Mouse (Mus musculus) layer of hippocampus, postnatal 36 days (tissue): ENCODE results near the gene Ghdc. TPM values are rescaled to one million over a fixed set of nuclear protein-coding genes. Genes with fewer than 3 reads are reported as not detected.

ENCODE experiments used
- DNase-seq, 2 experiments: peaks; one replicate each; pipeline ENCODE4 v3.0.0; 2022
- total RNA-seq, 2 experiments: library from RNA; stranded (reverse); gene quantifications; 2 replicates each; pipeline ENCODE4 v1.2.3; 2021

Gene Ghdc
- total RNA-seq, 2 experiments from 2014 or later, result 6.2 to 9.9 TPM

- no peak for DNase-seq
These were observed 11.2 kb upstream of the Ghdc start for GRCm38 (mm10) chr11:100781763-100782475.

- DNase-seq, result no peak
These were observed 9.5 kb upstream of the Ghdc start for GRCm38 (mm10) chr11:100780247-100780646.

GRCm38 (mm10) chr11:100778069-100778468 lies 7.3 kb upstream of the Ghdc start:
- no peak for DNase-seq

- DNase-seq, result no peak
These were observed 5.2 kb upstream of the Ghdc start for GRCm38 (mm10) chr11:100775921-100776320.

- DNase-seq, result no peak
These were observed 3.5 kb upstream of the Ghdc start for GRCm38 (mm10) chr11:100774261-100774660.

GRCm38 (mm10) chr11:100769980-100770379 lies 777 bp downstream of the Ghdc start:
- no peak for DNase-seq

- DNase-seq, result no peak
These were observed 2.9 kb downstream of the Ghdc start for GRCm38 (mm10) chr11:100767871-100768270.

GRCm38 (mm10) chr11:100766726-100767125 lies 4.0 kb downstream of the Ghdc start:
- DNase-seq, result no peak

GRCm38 (mm10) chr11:100762831-100763230 lies 7.9 kb downstream of the Ghdc start, which contains the start of gene Hcrt:
Gene Hcrt (minus strand): TSS chr11:100762931.
- no peak for DNase-seq

GRCm38 (mm10) chr11:100761547-100762045 lies 9.2 kb downstream of the Ghdc start:
- DNase-seq, result peak; percentile 86 to 89

- peak; percentile 79 to 81 for DNase-seq
These were observed 11.0 kb downstream of the Ghdc start, which contains the start of gene Kcnh4 for GRCm38 (mm10) chr11:100759611-100760233. Gene Kcnh4 (minus strand): TSS chr11:100759942.

GRCm38 (mm10) chr11:100758707-100759610 lies 11.8 kb downstream of the Ghdc start:
- no peak for DNase-seq

- no peak for DNase-seq
These were observed 13.2 kb downstream of the Ghdc start for GRCm38 (mm10) chr11:100757566-100757965.

- no peak for DNase-seq
These were observed 14.3 kb downstream of the Ghdc start for GRCm38 (mm10) chr11:100756476-100756875.

- DNase-seq, result no peak
These were observed 16.1 kb downstream of the Ghdc start for GRCm38 (mm10) chr11:100754693-100755057.

GRCm38 (mm10) chr11:100754021-100754692 lies 16.6 kb downstream of the Ghdc start:
- no peak for DNase-seq

GRCm38 (mm10) chr11:100752294-100752693 lies 18.5 kb downstream of the Ghdc start:
- DNase-seq, result no peak

GRCm38 (mm10) chr11:100750127-100750526 lies 20.6 kb downstream of the Ghdc start:
- peak in 1 of 2 experiments; percentile 27 for DNase-seq

- no peak for DNase-seq
These were observed 21.3 kb downstream of the Ghdc start for GRCm38 (mm10) chr11:100749469-100749868.

GRCm38 (mm10) chr11:100748620-100749019 lies 22.1 kb downstream of the Ghdc start:
- DNase-seq, result no peak

- DNase-seq, result no peak
These were observed 23.6 kb downstream of the Ghdc start for GRCm38 (mm10) chr11:100747114-100747513.

GRCm38 (mm10) chr11:100746546-100746945 lies 24.2 kb downstream of the Ghdc start:
- no peak for DNase-seq
